Mouse (Mus musculus) neural tube, embryonic 11.5 days (tissue): ENCODE measurements at regions not wholly inside any gene's neighbourhood (a gene's known extent, or its start where the extent isn't known, plus 50 kb on each side); places are given as distances from the start of the nearest gene placed in this dataset.
A peak's percentile ranks its signal among the peaks of the same experiment; 100 is the strongest.

Source experiments
- ATAC-seq: fragments of 200-750 bp; cut with Nextera tagmentation; 2 replicates; pipeline ENCODE4 v1.8.0; 2017; ENCODE audit warnings: moderate number of reproducible peaks, mild to moderate bottlenecking, moderate TSS enrichment, moderate library complexity; ENCODE audit not compliant: insufficient read depth, low FRiP score, low TSS enrichment
- DNase-seq: peaks from one replicate; pipeline ENCODE4 v3.0.0-alpha.2; 2015; ENCODE audit warnings: low spot score
- H3K27ac ChIP-seq: fragments of 300-500 bp; sonication (generic); 2 replicates; pipeline ENCODE4 v1.5.1; 2014; ENCODE audit warnings: low read depth, mild to moderate bottlenecking, low read length
- H3K27me3 ChIP-seq: fragments of 300-500 bp; sonication (generic); 2 replicates; pipeline ENCODE4 v1.6.1; 2014; ENCODE audit warnings: mild to moderate bottlenecking, low read length, mixed read lengths; ENCODE audit not compliant: control insufficient read depth, insufficient read depth
- H3K36me3 ChIP-seq: fragments of 300-500 bp; sonication (generic); 2 replicates; pipeline ENCODE4 v1.6.1; 2014; ENCODE audit warnings: mild to moderate bottlenecking, low read length, moderate library complexity, mixed read lengths; ENCODE audit not compliant: control insufficient read depth, insufficient read depth
- H3K4me1 ChIP-seq: fragments of 300-500 bp; sonication (generic); 2 replicates; pipeline ENCODE4 v1.6.1; 2014; ENCODE audit warnings: low read length, mixed read lengths; ENCODE audit not compliant: control insufficient read depth, insufficient read depth
- H3K4me2 ChIP-seq: fragments of 300-500 bp; sonication (generic); 2 replicates; pipeline ENCODE4 v1.6.1; 2014; ENCODE audit warnings: low read depth, mild to moderate bottlenecking, moderate library complexity
- H3K4me3 ChIP-seq: fragments of 300-500 bp; sonication (generic); 2 replicates; pipeline ENCODE4 v1.5.1; 2014; ENCODE audit warnings: low read depth, low read length
- H3K9ac ChIP-seq: fragments of 300-500 bp; sonication (generic); 2 replicates; pipeline ENCODE4 v1.6.1; 2014; ENCODE audit warnings: mild to moderate bottlenecking, low read length
- H3K9me3 ChIP-seq: fragments of 300-500 bp; sonication (generic); 2 replicates; pipeline ENCODE4 v1.6.1; 2016; ENCODE audit warnings: low read length; ENCODE audit not compliant: control insufficient read depth
- WGBS: fragments of 180-500 bp; shearing (Covaris S2); extraction: QIAGEN DNeasy Blood & Tissue Kit; methylation state at CpG from one replicate; pipeline ENCODE4 v1.1.7; 2014; 5-methylcytosine and 5-hydroxymethylcytosine counted together

DNA sequence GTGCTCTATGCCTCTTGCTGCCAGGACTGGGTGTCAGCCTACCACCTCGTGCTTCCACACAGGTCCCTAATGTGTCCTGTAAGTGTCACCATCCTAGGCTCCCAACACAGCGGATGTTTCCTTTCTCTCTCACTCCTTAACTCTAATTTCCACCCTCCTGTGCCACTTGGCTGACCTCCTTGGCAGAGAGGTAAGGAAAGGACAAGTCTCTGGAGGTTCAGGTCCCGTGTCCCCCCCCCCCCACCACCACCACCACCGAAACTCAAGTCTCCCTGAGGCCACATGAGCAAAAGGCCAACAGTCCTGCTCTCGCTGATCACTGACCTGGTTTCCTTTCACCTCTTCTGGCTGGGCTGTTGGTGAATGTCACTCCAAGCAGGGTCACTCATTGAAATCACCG, 189.0 kb downstream of the Zfp36l1 start:
- Histone ChIP-seq H3K27me3 (no peaks in the 10 kb centered on the region), H3K4me2 (no peak overlapping the region), H3K4me1 (peaks cover 38% of the 10 kb centered on the region), H3K9ac (no peak overlapping the region), H3K36me3 (no peaks in the 10 kb centered on the region), H3K9me3 (no peaks in the 10 kb centered on the region), H3K4me3 (no peak overlapping the region), H3K27ac (no peak overlapping the region)
- 86% methylated on average over 6 of the region's 6 CpGs for WGBS
- no peak for ATAC-seq
- no peak for DNase-seq

DNA sequence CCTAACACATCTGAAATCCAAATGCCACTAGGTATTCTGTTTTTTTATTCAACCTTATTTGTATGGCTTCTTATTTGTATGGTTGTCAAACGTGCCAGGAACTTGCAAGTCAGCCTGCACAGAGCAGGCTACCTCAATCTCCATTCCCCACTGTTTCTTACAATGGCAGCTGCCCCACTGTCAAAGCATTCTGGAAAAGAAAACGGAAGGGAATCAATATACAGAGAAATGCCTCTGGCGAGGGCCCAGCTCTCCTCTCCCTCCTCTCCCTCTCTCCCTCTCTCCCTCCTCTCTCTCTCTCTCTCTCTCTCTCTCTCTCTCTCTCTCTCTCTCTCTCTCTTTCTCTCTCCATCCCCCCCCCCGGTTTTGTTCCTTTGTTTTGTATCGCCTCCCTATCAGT, 191.0 kb downstream of the Zfp36l1 start:
- Histone ChIP-seq H3K27ac (no peak overlapping the region), H3K4me2 (no peak overlapping the region), H3K4me3 (no peak overlapping the region), H3K27me3 (no peaks in the 10 kb centered on the region), H3K9me3 (no peaks in the 10 kb centered on the region), H3K36me3 (no peaks in the 10 kb centered on the region), H3K4me1 (peaks cover 26% of the 10 kb centered on the region), H3K9ac (no peak overlapping the region)
- WGBS, result 49% methylated on average over 5 of the region's 5 CpGs
- ATAC-seq (no peak), DNase-seq (no peak)

GRCm38 (mm10) chr12:79918983-79919382, 193.8 kb downstream of the Zfp36l1 start:
- Histone ChIP-seq H3K4me3 (no peak overlapping the region), H3K9me3 (no peaks in the 10 kb centered on the region), H3K4me1 (peaks cover 5% of the 10 kb centered on the region; the same call in 1 of the 2 replicates), H3K27ac (no peak overlapping the region), H3K27me3 (no peaks in the 10 kb centered on the region), H3K4me2 (no peak overlapping the region), H3K36me3 (no peaks in the 10 kb centered on the region), H3K9ac (no peak overlapping the region)
- 94% methylated on average over 5 of the region's 5 CpGs for WGBS
- no peak for DNase-seq
- no peak for ATAC-seq

DNA sequence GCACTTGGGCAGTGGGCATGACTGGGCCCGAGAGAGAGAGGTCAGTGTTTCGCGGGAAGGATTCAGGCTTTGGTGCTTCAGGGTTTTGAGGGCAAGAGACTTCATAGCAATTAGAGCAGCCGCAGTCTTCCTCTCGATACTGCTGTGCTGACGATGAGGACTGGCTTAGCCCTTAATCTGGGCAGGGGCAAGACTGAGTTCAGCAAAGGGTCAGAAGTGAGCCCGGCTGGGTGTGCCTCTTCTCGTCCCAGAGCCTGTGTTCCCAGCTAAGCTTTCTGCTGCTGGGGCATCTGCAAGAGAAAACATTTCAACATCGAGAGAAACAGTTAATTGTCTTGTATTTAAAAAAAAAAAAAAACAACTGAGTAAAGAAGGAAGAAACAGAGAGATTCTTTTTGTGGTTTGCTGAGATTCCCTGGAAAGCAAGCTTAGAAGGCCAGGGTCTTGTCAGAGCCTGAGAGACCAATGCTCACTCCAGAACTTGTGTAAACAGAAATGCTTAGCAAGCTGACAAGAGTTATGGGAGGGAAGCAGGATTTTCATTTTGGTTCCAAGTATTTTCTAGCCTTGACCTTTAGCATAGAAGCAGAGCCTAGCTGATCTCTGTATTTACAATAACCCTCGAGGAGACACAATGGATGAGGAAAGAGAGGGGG, 195.1 kb downstream of the Zfp36l1 start:
- ATAC-seq, result no peak
- DNase-seq, result no peak
- Histone ChIP-seq H3K9ac (no peak overlapping the region), H3K36me3 (no peaks in the 10 kb centered on the region), H3K27ac (no peak overlapping the region), H3K4me2 (no peak overlapping the region), H3K9me3 (no peaks in the 10 kb centered on the region), H3K4me1 (peaks cover 5% of the 10 kb centered on the region; the same call in 1 of the 2 replicates), H3K4me3 (no peak overlapping the region), H3K27me3 (no peaks in the 10 kb centered on the region)
- WGBS, result 43% methylated on average over 10 of the region's 10 CpGs

GRCm38 (mm10) chr12:79916896-79917633, 195.7 kb downstream of the Zfp36l1 start:
- DNase-seq, result no peak
- ATAC-seq, result no peak
- no peaks in the 10 kb centered on the region for H3K27me3 ChIP-seq
- H3K9ac ChIP-seq, result no peak overlapping the region
- no peak overlapping the region for H3K4me2 ChIP-seq
- no peaks in the 10 kb centered on the region for H3K36me3 ChIP-seq
- peaks cover 5% of the 10 kb centered on the region; the same call in 1 of the 2 replicates for H3K4me1 ChIP-seq
- 79% methylated on average over 5 of the region's 5 CpGs for WGBS
- no peak overlapping the region for H3K27ac ChIP-seq
- no peaks in the 10 kb centered on the region for H3K9me3 ChIP-seq
- no peak overlapping the region for H3K4me3 ChIP-seq

GRCm38 (mm10) chr12:79913898-79914297, 198.9 kb downstream of the Zfp36l1 start:
- H3K27ac ChIP-seq, result no peak overlapping the region
- H3K27me3 ChIP-seq, result no peaks in the 10 kb centered on the region
- no peaks in the 10 kb centered on the region for H3K9me3 ChIP-seq

GRCm38 (mm10) chr12:79912281-79913063, 200.3 kb downstream of the Zfp36l1 start:
- Histone ChIP-seq H3K27ac (no peak overlapping the region), H3K9me3 (no peaks in the 10 kb centered on the region), H3K4me1 (peaks cover 13% of the 10 kb centered on the region)

More at GRCm38 (mm10) chr12:79913898-79914297, 198.9 kb downstream of the Zfp36l1 start:
- ATAC-seq (no peak), DNase-seq (no peak)
- WGBS, result 86% methylated on average over 6 of the region's 6 CpGs
- Histone ChIP-seq H3K36me3 (no peaks in the 10 kb centered on the region), H3K4me1 (peaks cover 16% of the 10 kb centered on the region), H3K9ac (no peak overlapping the region), H3K4me3 (no peak overlapping the region), H3K4me2 (no peak overlapping the region)

GRCm38 (mm10) chr12:79910884-79911759, 201.7 kb downstream of the Zfp36l1 start:
- Histone ChIP-seq H3K4me2 (no peak overlapping the region), H3K9me3 (no peaks in the 10 kb centered on the region), H3K9ac (no peak overlapping the region), H3K4me1 (peaks cover 11% of the 10 kb centered on the region), H3K27ac (peak overlapping the region; percentile 80), H3K27me3 (no peaks in the 10 kb centered on the region), H3K4me3 (no peak overlapping the region), H3K36me3 (no peaks in the 10 kb centered on the region)
- DNase-seq (peak; percentile 80), ATAC-seq (peak; percentile 81)
- WGBS, result 13% methylated on average over 15 of the region's 15 CpGs

More at GRCm38 (mm10) chr12:79912281-79913063, 200.3 kb downstream of the Zfp36l1 start:
- Histone ChIP-seq H3K27me3 (no peaks in the 10 kb centered on the region), H3K36me3 (no peaks in the 10 kb centered on the region), H3K4me2 (no peak overlapping the region), H3K4me3 (no peak overlapping the region), H3K9ac (no peak overlapping the region)
- 90% methylated on average over 10 of the region's 10 CpGs for WGBS
- no peak for DNase-seq
- ATAC-seq, result no peak
